Mouse (Mus musculus) midbrain, embryonic 14.5 days (tissue): ENCODE results near the gene Prdm1. TPM values are rescaled to one million over a fixed set of nuclear protein-coding genes. Genes with fewer than 3 reads are reported as not detected.

ENCODE experiments used
- ATAC-seq: fragments of 200-750 bp; cut with Nextera tagmentation; 2 replicates; pipeline ENCODE4 v1.8.0; 2017; ENCODE audit warnings: moderate number of reproducible peaks, moderate library complexity; ENCODE audit not compliant: low FRiP score, low TSS enrichment
- DNase-seq: peaks from one replicate; pipeline ENCODE4 v3.0.0-alpha.2; 2015
- H3K27ac ChIP-seq: fragments of 300-500 bp; sonication (generic); replicated peaks from 2 replicates; pipeline ENCODE4 v1.5.1; 2014; ENCODE audit warnings: mild to moderate bottlenecking, low read depth, low read length, moderate library complexity
- H3K27me3 ChIP-seq: fragments of 300-500 bp; sonication (generic); 2 replicates; pipeline ENCODE4 v1.6.1; 2014; ENCODE audit warnings: low read length, control low read depth, mixed read lengths; ENCODE audit not compliant: control insufficient read depth, insufficient read depth
- H3K36me3 ChIP-seq: fragments of 300-500 bp; sonication (generic); 2 replicates; pipeline ENCODE4 v1.6.1; 2014; ENCODE audit warnings: low read length, control low read depth; ENCODE audit not compliant: control insufficient read depth, insufficient read depth
- H3K4me1 ChIP-seq: fragments of 300-500 bp; sonication (generic); 2 replicates; pipeline ENCODE4 v1.6.1; 2014; ENCODE audit warnings: mild to moderate bottlenecking, antibody characterized with exemption, low read length, control low read depth; ENCODE audit not compliant: control insufficient read depth, insufficient read depth
- H3K4me2 ChIP-seq: fragments of 300-500 bp; sonication (generic); 2 replicates; pipeline ENCODE4 v1.6.1; 2014; ENCODE audit warnings: mild to moderate bottlenecking, low read length, moderate library complexity
- H3K4me3 ChIP-seq: fragments of 300-500 bp; sonication (generic); replicated peaks from 2 replicates; pipeline ENCODE4 v1.5.1; 2014; ENCODE audit warnings: low read depth, low read length
- H3K9ac ChIP-seq: fragments of 300-500 bp; sonication (generic); replicated peaks from 2 replicates; pipeline ENCODE4 v1.6.1; 2014; ENCODE audit warnings: mild to moderate bottlenecking, low read length, moderate library complexity
- H3K9me3 ChIP-seq: fragments of 300-500 bp; sonication (generic); 2 replicates; pipeline ENCODE4 v1.6.1; 2016; ENCODE audit warnings: low read length, control low read depth, mixed read lengths; ENCODE audit not compliant: control insufficient read depth
- WGBS: fragments of 180-500 bp; shearing (Covaris S2); extraction: QIAGEN DNeasy Blood & Tissue Kit; methylation state at CpG from one replicate; pipeline ENCODE4 v1.1.7; 2014; 5-methylcytosine and 5-hydroxymethylcytosine counted together
- polyA plus RNA-seq: library from polyadenylated mRNA; unstranded; fragments of >200 nt; fragmentation: Nextera tagmentation; extraction: Ambion mirVana; gene quantifications from 2 replicates; pipeline ENCODE4 v1.2.1, GENCODE M21; 2014

Prdm1 gene
- polyA plus RNA-seq, 1 experiment from 2014 or later = 0.97 TPM

GRCm38 (mm10) chr10:44456757-44457595 lies 71.3 kb downstream of the Prdm1 start:
- H3K4me1 ChIP-seq = peaks cover 19% of the 10 kb centered on the region
- under 1% methylated on average over 31 of the region's 31 CpGs for WGBS
- H3K9ac ChIP-seq = no peak overlapping the region
- H3K4me2 ChIP-seq = peak overlapping the region; percentile 95
- H3K36me3 ChIP-seq = no peaks in the 10 kb centered on the region
- ATAC-seq (no peak), DNase-seq (peak; percentile 71)
- peaks cover 36% of the 10 kb centered on the region for H3K27me3 ChIP-seq
- H3K9me3 ChIP-seq = no peaks in the 10 kb centered on the region
- H3K27ac ChIP-seq = no peak overlapping the region
- H3K4me3 ChIP-seq = peak overlapping the region; percentile 57

- H3K4me3 ChIP-seq = no peak overlapping the region
Observed at GRCm38 (mm10) chr10:44454753-44455152, 73.5 kb downstream of the Prdm1 start.

GRCm38 (mm10) chr10:44454111-44454510 lies 74.2 kb downstream of the Prdm1 start:
- Histone ChIP-seq H3K4me2 (no peak overlapping the region), H3K27me3 (peaks cover 29% of the 10 kb centered on the region), H3K4me1 (peaks cover 16% of the 10 kb centered on the region), H3K9me3 (no peaks in the 10 kb centered on the region), H3K9ac (no peak overlapping the region), H3K4me3 (no peak overlapping the region), H3K27ac (no peak overlapping the region), H3K36me3 (no peaks in the 10 kb centered on the region)
- DNase-seq (no peak), ATAC-seq (no peak)
- WGBS = 75% methylated on average over 2 of the region's 2 CpGs

More at GRCm38 (mm10) chr10:44454753-44455152, 73.5 kb downstream of the Prdm1 start:
- WGBS = 83% methylated on average over 4 of the region's 4 CpGs
- H3K9ac ChIP-seq = no peak overlapping the region
- H3K9me3 ChIP-seq = no peaks in the 10 kb centered on the region
- H3K36me3 ChIP-seq = no peaks in the 10 kb centered on the region
- no peak for DNase-seq
- ATAC-seq = no peak
- peaks cover 19% of the 10 kb centered on the region for H3K4me1 ChIP-seq
- H3K4me2 ChIP-seq = no peak overlapping the region
- no peak overlapping the region for H3K27ac ChIP-seq
- peaks cover 35% of the 10 kb centered on the region for H3K27me3 ChIP-seq

- Histone ChIP-seq H3K4me1 (no peaks in the 10 kb centered on the region), H3K36me3 (no peaks in the 10 kb centered on the region), H3K9ac (no peak overlapping the region)
Observed at GRCm38 (mm10) chr10:44450835-44451234, 77.5 kb downstream of the Prdm1 start.

GRCm38 (mm10) chr10:44450108-44450507 lies 78.2 kb downstream of the Prdm1 start:
- no peak for DNase-seq
- 0 out of 2 replicates have a peak, but pooled peaks cover 2% of the 10 kb centered on the region for H3K27me3 ChIP-seq
- no peak for ATAC-seq
- H3K4me3 ChIP-seq = no peak overlapping the region
- no peaks in the 10 kb centered on the region for H3K4me1 ChIP-seq
- H3K9me3 ChIP-seq = no peaks in the 10 kb centered on the region
- no peaks in the 10 kb centered on the region for H3K36me3 ChIP-seq
- no peak overlapping the region for H3K4me2 ChIP-seq
- no peak overlapping the region for H3K27ac ChIP-seq
- WGBS = 82% methylated on average over 13 of the region's 13 CpGs
- H3K9ac ChIP-seq = no peak overlapping the region

More at GRCm38 (mm10) chr10:44450835-44451234, 77.5 kb downstream of the Prdm1 start:
- DNase-seq = no peak
- Histone ChIP-seq H3K4me3 (no peak overlapping the region), H3K4me2 (no peak overlapping the region), H3K9me3 (no peaks in the 10 kb centered on the region), H3K27me3 (peaks cover 9% of the 10 kb centered on the region), H3K27ac (no peak overlapping the region)
- no peak for ATAC-seq
- 93% methylated on average over 2 of the region's 2 CpGs for WGBS

GRCm38 (mm10) chr10:44449666-44450065 lies 78.6 kb downstream of the Prdm1 start:
- 60% methylated on average over 5 of the region's 5 CpGs for WGBS
- H3K4me3 ChIP-seq = no peak overlapping the region
- DNase-seq (no peak), ATAC-seq (no peak)
- no peaks in the 10 kb centered on the region for H3K9me3 ChIP-seq
- H3K27ac ChIP-seq = no peak overlapping the region
- no peak overlapping the region for H3K4me2 ChIP-seq
- H3K4me1 ChIP-seq = no peaks in the 10 kb centered on the region
- no peaks in the 10 kb centered on the region for H3K27me3 ChIP-seq
- H3K36me3 ChIP-seq = no peaks in the 10 kb centered on the region
- no peak overlapping the region for H3K9ac ChIP-seq

- H3K27ac ChIP-seq = no peak overlapping the region
- H3K4me2 ChIP-seq = no peak overlapping the region
- H3K36me3 ChIP-seq = no peaks in the 10 kb centered on the region
- no peak overlapping the region for H3K9ac ChIP-seq
- no peak for ATAC-seq
- H3K27me3 ChIP-seq = no peaks in the 10 kb centered on the region
- H3K4me1 ChIP-seq = no peaks in the 10 kb centered on the region
- no peak overlapping the region for H3K4me3 ChIP-seq
- DNase-seq = no peak
- H3K9me3 ChIP-seq = no peaks in the 10 kb centered on the region
- 67% methylated on average over 12 of the region's 12 CpGs for WGBS
Observed at GRCm38 (mm10) chr10:44448165-44448564, 80.1 kb downstream of the Prdm1 start.

GRCm38 (mm10) chr10:44447406-44448139 lies 80.7 kb downstream of the Prdm1 start:
- Histone ChIP-seq H3K4me1 (no peaks in the 10 kb centered on the region), H3K9ac (no peak overlapping the region), H3K4me3 (no peak overlapping the region), H3K27ac (no peak overlapping the region), H3K9me3 (no peaks in the 10 kb centered on the region), H3K27me3 (no peaks in the 10 kb centered on the region), H3K36me3 (no peaks in the 10 kb centered on the region), H3K4me2 (no peak overlapping the region)
- ATAC-seq (no peak), DNase-seq (no peak)
- 89% methylated on average over 14 of the region's 14 CpGs for WGBS
